Mouse (Mus musculus) brain, embryonic 14.5 days (tissue): ENCODE results near the gene Sys1.

Experiments used
- CTCF ChIP-seq: fragments of 200-500 bp; IDR thresholded peaks from 2 replicates; pipeline ENCODE4 v1.5.1; 2012; ENCODE audit warnings: inconsistent platforms, mild to moderate bottlenecking, moderate library complexity, borderline replicate concordance; ENCODE audit not compliant: insufficient read depth, insufficient read length; ENCODE audit errors: extremely low read depth
- POLR2A ChIP-seq: fragments of 200-500 bp; IDR thresholded peaks from 2 replicates; pipeline ENCODE4 v1.6.1; 2012; ENCODE audit warnings: mild to moderate bottlenecking, inconsistent platforms, borderline replicate concordance; ENCODE audit not compliant: poor library complexity, insufficient read depth, insufficient read length, severe bottlenecking; ENCODE audit errors: extremely low read depth

- TF ChIP-seq CTCF (no peak), POLR2A (no peak)
These were observed 56.6 kb downstream of the Sys1 start for GRCm38 (mm10) chr2:164513389-164513788.
